Mouse (Mus musculus) heart, postnatal 14 days (tissue): ENCODE results near the gene Cdon. TPM values are rescaled to one million over a fixed set of nuclear protein-coding genes. Genes with fewer than 3 reads are reported as not detected.
"Not testable (repeated sequence)": the region's sequence is repeated elsewhere in the genome, so short reads cannot be mapped to it uniquely, and the experiment has no call there.

Source experiments
- DNase-seq, 2 experiments: peaks; one replicate each; pipeline ENCODE4 v3.0.0; 2021 to 2022
- intact Hi-C: fragments of 180-260 bp; cut with DNase I; formaldehyde crosslinking; loops from one replicate; pipeline ENCODE4 v1.15.1; 2025
- total RNA-seq, 2 experiments: library from RNA; stranded (reverse); gene quantifications; 2 replicates each; pipeline ENCODE4 v1.2.3; 2021

Gene Cdon
- total RNA-seq, 2 experiments from 2014 or later, result 16.9 to 18.6 TPM

DNA sequence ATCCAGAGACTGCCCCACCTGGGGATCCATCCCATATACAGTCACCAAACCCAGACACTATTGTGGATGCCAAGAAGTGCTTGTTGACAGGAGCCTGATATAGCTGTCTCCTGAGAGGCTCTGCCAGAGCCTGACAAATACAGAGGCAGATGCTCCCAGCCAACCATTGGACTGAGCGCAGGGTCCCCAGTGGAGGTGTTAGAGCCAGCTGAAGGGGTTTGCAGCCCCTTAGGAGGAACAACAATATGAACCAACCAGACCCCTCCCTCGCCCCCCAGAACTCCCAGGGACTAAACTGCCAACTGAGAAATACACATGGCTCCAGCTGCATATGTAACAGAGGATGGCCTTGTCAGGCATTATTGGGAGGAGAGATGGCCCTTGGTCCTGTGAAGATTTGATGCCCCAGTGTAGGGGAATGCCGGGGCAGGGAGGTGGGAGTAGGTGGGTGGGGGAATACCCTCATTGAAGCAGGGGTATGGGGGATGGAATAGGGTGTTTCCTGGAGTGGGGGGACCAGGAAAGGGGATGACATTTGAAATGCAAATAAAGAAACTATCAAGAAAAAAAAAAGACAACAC, 11.9 kb downstream of the Cdon start:
- DNase-seq, intact Hi-C loops: not testable (repeated sequence)

- intact Hi-C loops, result no loop called here
- DNase-seq, result no peak
These were observed 13.4 kb downstream of the Cdon start for GRCm38 (mm10) chr9:35434340-35434739.

DNA sequence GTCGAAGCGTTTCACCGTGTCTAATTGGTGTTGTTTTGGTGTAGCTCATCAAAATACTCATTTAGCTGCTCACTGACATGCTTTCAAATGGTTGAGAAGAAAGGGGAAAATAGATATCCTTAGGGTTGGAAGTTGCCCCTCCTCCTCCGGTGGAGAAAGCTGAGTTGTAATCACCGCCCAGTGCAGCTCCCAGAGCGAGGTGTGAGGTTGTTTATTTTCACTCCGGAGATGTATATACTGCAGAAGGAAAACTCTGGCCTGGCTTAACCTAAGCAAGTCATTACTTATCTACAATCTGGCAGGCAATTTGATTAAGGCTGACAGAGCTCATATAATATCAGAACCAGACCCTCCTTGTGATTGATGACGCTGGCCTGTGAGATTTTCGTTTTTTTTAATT, 14.6 kb downstream of the Cdon start:
- no peak for DNase-seq
- intact Hi-C loops, result no loop called here

DNA sequence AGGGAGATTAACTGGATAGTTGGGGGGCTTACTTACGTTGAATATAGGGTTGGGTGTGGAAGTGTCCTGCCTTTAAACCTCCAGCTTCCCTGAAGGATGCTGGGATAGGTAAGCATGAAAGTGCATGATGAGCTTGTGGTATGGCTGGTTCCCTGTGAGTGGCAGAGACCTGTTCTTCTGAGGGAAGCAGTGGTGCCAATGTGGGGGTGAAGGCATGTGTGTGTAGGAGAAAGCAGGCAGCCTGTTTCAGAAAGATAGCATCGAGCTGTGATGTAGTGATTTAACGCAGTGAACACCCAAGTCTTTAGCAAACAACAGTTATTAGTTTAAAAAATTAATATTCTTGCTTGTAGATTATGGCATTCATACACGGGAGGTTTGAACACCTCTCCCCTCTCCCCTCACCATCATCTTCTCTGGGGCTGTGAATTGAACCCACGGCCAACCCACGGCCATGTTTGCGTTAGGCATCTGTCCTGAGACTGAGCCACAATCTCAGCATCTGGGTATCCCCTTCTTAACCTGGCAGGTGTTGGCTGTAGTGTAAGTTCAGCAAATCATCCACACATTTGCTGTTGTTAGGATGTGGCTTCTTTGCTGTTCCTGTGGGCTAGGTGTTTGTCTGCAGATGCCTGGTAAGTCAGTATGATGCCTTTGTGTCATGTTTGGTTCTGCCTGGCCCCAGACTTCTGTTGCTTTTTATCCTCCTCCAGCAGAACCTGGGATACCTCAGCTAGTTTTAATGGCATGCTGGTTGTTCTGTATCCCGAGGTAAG, 17.5 kb downstream of the Cdon start:
- DNase-seq, result no peak
- intact Hi-C loops, result no loop called here

GRCm38 (mm10) chr9:35439062-35439442, 18.1 kb downstream of the Cdon start:
- no peak for DNase-seq
- intact Hi-C loops, result no loop called here

GRCm38 (mm10) chr9:35439754-35440153, 18.8 kb downstream of the Cdon start:
- DNase-seq, result no peak
- intact Hi-C loops, result no loop called here

GRCm38 (mm10) chr9:35442476-35442875, 21.5 kb downstream of the Cdon start:
- DNase-seq, result no peak
- intact Hi-C loops, result no loop called here

DNA sequence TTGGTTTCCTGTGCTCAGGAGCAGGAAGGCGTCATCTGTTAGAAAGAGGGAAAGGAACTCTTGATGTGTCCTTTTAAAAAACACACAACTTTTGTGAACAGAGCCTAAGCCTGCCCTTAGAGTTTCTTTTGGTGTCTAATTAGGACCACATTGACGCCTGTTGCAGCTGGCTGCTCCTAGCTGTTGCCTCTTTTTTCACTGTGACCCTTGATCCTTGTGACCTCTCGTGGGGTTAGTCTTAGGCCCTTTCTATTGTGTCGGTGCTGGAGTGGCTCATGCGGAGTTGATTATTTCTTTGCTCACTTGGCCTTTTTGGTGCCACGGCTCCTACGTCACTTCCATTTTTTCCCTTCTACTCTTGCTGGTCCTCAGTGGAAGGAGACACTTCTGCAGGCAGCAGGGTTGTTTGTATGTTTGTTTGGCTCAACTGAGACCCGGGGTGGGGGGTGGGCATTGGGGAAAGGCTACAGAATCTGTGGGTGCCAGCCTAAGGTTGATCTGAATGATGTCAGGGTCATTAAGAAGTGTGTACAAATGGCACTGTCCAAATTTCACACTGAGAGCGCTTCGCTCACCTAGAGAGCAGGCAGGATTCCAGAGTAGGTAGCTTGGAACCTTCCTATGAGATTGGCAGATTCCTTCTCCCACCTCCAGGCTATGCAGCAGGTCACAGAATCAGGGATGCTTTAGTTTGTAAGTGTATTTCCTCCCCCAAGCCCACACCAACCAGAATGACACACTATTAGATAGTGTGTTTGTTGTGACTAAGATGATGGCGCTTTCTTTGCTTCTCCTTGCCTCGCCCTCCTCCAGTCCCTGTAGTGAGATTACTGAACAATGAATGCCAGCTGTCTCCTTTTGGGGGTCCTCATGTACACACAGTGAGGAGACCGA, 22.9 kb downstream of the Cdon start:
- no peak for DNase-seq
- intact Hi-C loops, result no loop called here

DNA sequence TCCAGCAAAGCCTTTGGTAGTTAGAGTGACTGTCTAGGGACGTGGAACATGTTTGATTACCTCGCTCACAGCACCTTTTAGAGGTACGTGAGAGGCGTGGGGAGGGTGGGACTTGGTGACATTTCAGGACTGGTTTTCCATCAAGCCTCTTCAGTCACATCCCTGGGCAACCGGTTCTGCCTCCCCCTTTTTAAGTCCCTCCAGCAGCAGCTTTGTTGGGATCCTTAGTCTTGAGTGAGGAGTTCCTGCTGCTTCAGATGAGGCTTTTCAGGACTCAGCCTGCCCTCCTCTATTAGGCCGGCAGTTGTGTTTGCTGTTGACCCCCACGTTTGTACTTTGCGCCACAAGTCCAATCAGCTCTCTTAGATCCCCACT, 23.6 kb downstream of the Cdon start:
- intact Hi-C loops, result no loop called here
- DNase-seq, result no peak

- intact Hi-C loops, result no loop called here
- no peak for DNase-seq
These were observed 26.0 kb downstream of the Cdon start for GRCm38 (mm10) chr9:35446916-35447315.

GRCm38 (mm10) chr9:35453311-35453710, 32.4 kb downstream of the Cdon start:
- intact Hi-C loops, result no loop called here
- DNase-seq, result no peak

- no peak for DNase-seq
- intact Hi-C loops, result no loop called here
These were observed 38.7 kb downstream of the Cdon start for GRCm38 (mm10) chr9:35459594-35459993.

GRCm38 (mm10) chr9:35467264-35467817, 46.4 kb downstream of the Cdon start:
- no peak for DNase-seq
- intact Hi-C loops, result no loop called here

DNA sequence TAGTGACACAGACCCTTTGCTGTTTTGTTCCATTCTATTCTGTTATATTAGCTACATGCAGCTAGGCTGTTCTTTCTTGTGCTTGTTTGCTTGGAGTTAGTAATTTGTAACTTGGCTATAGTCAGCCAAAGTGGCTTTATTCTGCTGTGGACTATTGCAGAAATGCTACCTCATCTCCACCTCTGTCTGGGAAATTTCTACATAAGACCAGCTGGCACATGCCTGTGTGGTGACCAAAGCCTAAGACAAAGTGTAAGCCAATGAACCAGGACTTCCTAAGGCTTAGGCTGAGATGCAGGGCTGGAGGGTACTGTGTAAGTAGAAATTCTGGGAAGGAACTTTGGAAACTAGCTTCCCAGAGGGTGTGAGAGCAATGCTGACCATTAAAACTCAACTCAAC, 48.0 kb downstream of the Cdon start:
- DNase-seq, result no peak
- intact Hi-C loops, result no loop called here

DNA sequence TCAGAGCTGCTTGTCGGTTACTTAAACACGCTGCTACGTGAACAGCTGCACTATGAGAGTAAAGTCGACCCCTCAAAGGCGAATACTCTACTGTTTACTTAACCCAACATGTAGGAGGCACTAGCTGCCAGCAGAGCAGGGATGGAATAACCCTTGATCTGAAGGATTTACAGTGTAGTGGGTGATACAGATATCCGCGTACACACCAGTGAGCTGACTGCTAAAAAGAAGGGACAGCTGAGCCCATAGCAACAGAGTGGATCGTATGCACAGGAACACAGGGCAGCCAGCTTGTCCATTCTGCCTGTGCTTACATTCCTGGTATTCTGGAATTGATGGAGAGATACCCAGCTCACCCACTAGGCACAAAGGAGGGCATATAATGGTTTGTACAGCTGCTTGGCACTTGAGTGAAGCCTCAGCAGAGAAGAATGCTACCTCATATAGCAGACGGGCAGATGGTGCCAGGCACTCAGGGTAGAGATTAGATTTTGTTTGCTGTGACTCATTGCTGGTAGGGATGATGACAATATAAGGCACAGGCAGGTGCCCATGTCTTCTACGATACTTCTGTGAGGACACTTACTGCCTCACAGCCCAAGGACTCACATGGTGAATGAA, 53.3 kb downstream of the Cdon start:
- intact Hi-C loops, result no loop called here

GRCm38 (mm10) chr9:35475394-35475793, 54.5 kb downstream of the Cdon start:
- no peak for DNase-seq
- intact Hi-C loops, result no loop called here

More for the DNA sequence above, 53.3 kb downstream of the Cdon start:
- DNase-seq, result no peak

GRCm38 (mm10) chr9:35479456-35479855, 58.5 kb downstream of the Cdon start:
- DNase-seq, result no peak
- intact Hi-C loops, result no loop called here

DNA sequence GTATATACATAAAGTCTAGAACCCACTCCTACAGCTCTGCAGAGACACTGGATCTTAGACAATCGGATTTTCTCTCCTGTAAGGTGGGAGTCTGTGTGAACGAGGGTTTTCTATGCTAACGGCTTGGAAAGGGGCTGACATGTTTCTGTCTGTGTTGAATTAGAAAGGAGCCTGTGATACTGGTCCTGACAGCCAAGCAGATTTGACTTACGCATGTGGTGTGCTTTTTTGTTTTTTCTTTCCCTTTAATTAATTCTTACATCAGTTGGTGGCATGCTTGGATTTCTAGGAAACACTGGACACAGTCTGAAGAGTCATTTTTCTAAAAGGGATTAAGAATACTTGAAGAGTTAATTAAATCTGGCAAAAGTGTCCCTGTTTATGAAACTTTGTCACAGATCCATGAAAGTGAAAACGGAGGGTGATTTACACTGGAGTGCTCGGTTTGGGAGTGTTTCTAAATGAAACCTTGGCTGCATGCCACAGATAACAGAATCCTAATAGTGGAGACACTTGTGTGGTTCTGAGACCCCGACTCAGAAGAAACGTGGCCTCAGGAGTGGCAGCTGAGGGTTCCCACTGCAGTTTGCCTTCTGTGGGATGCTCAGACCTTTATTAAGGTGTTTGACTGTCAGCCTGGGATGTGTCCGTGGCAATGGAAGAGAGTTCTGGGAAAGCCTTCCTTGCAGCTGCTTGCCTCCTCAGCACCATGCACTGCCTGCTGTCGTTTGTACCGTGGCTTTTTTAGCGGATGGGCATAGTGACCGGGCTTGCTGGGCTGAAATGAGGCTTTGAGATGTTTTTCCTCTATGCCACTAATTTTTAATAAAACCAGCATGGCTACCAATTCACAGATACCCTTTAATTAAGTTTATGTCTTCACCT, 61.3 kb downstream of the Cdon start:
- DNase-seq, result no peak

DNA sequence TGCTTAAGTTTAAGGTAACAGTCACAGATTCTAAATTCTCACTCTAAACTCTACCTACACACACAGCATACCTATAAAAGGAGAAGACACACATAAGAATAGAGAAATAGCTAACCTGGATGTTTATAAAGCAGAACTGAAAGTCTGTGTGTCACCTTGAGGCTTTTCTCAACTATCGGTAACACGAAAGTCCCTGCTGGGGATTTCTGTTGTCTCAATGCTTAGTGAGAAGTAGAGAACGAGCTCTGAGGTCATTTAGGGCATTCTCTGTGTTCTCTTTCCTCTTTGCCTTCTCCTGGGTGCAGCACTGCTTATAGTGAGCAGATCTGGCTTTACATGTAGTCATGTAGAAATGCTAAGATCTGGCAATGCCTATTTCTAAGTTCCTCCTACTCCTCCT, 63.0 kb downstream of the Cdon start:
- intact Hi-C loops, result no loop called here
- no peak for DNase-seq

More for the DNA sequence above, 61.3 kb downstream of the Cdon start:
- intact Hi-C loops, result no loop called here

DNA sequence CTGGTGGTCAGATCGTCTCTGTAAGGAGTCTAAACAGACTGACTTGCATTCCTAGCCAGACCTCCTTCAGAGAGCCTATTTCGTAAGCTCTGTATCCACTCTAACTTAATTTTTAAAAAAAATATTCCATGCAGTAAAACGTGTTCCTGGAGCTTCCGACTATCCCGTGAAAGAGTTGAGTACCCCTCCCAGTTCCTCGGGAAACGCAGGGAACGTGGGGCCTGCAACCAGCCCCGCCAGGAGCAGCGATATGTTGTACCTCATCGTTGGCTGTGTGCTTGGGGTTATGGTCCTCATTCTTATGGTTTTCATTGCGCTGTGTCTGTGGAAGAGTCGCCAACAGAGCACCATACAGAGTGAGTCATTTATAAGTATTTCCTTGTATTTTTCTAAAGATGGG, 65.7 kb downstream of the Cdon start:
- intact Hi-C loops, result no loop called here
- no peak for DNase-seq
